Mouse (Mus musculus): Measurements from ENCODE around the gene Scarb1.

The Scarb1 gene

GRCm38 (mm10) chr5:125232443-125232979, 108.4 kb downstream of the Scarb1 start:
- no peak for DNase-seq

GRCm38 (mm10) chr5:125230463-125230862, 110.4 kb downstream of the Scarb1 start:
- no peak for DNase-seq

GRCm38 (mm10) chr5:125229097-125229496, 111.8 kb downstream of the Scarb1 start:
- no peak for DNase-seq

GRCm38 (mm10) chr5:125227699-125228098, 113.2 kb downstream of the Scarb1 start:
- DNase-seq, result no peak
